Mouse (Mus musculus): ENCODE data around the gene Timm10.

GRCm38 (mm10) chr2:84819861-84820260, 6.9 kb upstream of the Timm10 start:
- no peak for TF ChIP-seq POLR2A (IDR thresholded peaks at IDR 0.05; ENCODE audit: borderline replicate concordance, extremely low read depth, low read depth, low read length)
- no peak for TF ChIP-seq CTCF (IDR thresholded peaks at IDR 0.05; ENCODE audit: insufficient read depth, low read length)
